Mouse (Mus musculus): ENCODE data around the gene Bhlhe41. TPM values are rescaled to one million over a fixed set of nuclear protein-coding genes. Genes with fewer than 3 reads are reported as not detected.

The Bhlhe41 gene
- polyA plus RNA-seq (2016; fragmentation: Nextera tagmentation; extraction: Ambion mirVana) = 0.93 and 1.8 TPM in 2 replicates

DNA sequence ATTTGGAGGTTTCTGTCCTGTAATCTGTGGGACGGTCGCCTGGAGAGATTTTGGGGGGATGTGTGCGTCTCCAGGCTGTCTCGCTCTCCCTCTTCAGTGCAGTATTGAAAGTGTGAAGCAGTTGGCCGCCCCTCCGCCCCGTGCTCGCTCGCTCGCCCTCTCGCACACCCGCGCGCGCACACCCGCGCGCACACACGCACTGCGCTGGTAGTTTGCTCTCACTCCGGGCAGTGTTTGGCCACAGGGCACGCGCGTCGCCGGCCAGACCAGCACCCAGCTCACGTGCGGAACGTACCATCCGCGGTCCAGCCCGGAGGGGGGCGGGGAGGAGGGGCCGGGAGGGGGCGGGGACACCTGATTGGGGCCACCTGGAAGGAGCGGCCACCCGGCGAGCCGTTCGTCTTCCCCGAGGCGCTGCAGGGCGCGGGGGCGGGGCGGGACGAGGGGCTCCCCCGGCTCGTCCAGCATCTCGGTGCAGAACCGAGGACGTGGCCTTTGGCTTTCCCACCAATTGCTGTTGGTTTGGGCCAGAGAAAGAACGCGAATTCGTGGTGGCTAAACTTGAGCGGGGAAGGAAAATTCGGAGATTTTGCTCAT, at the start of gene Bhlhe41:
Gene Bhlhe41, minus strand, starts transcription at position 270 of the 597 bp plus-strand sequence.
- Histone ChIP-seq H3K36me3 (replicated peaks) (no peaks in the 10 kb centered on the region), H3K27ac (replicated peaks) (peak within 1 kb of the TSS; percentile 76), H3K9me3 (no peaks in the 10 kb centered on the region), H3K27me3 (replicated peaks; ENCODE audit: low read depth, poor library complexity, severe bottlenecking) (peaks cover 91% of the 10 kb centered on the region), H3K4me1 (peaks cover 52% of the 10 kb centered on the region), H3K4me3 (peak within 1 kb of the TSS; percentile 74)
- DNase-seq (ENCODE audit: low spot score) = peak; percentile 88
- WGBS = under 1% methylated on average over 56 of the region's 57 CpGs

- no peak for DNase-seq (ENCODE audit: low spot score)
- Histone ChIP-seq H3K36me3 (replicated peaks) (no peaks in the 10 kb centered on the region), H3K9me3 (no peaks in the 10 kb centered on the region), H3K27ac (replicated peaks) (no peak overlapping the region), H3K27me3 (replicated peaks; ENCODE audit: low read depth, poor library complexity, severe bottlenecking) (no peaks in the 10 kb centered on the region), H3K4me3 (no peak overlapping the region), H3K4me1 (peaks cover 18% of the 10 kb centered on the region)
Observed at GRCm38 (mm10) chr6:145912232-145912631, 46.9 kb upstream of the Bhlhe41 start.

GRCm38 (mm10) chr6:145910469-145911426, 45.4 kb upstream of the Bhlhe41 start:
- Histone ChIP-seq H3K9me3 (no peaks in the 10 kb centered on the region), H3K4me3 (no peak overlapping the region), H3K27me3 (replicated peaks; ENCODE audit: low read depth, poor library complexity, severe bottlenecking) (no peaks in the 10 kb centered on the region), H3K27ac (replicated peaks) (no peak overlapping the region), H3K36me3 (replicated peaks) (no peaks in the 10 kb centered on the region), H3K4me1 (peaks cover 22% of the 10 kb centered on the region)
- WGBS = 78% methylated on average over 3 of the region's 3 CpGs
- DNase-seq (ENCODE audit: low spot score) = no peak

- no peaks in the 10 kb centered on the region for H3K36me3 ChIP-seq (replicated peaks)
- H3K4me1 ChIP-seq = peaks cover 16% of the 10 kb centered on the region
- DNase-seq (ENCODE audit: low spot score) = no peak
- H3K9me3 ChIP-seq = no peaks in the 10 kb centered on the region
- no peak overlapping the region for H3K4me3 ChIP-seq
- WGBS = 80% methylated on average over 4 of the region's 4 CpGs
- no peaks in the 10 kb centered on the region for H3K27me3 ChIP-seq (replicated peaks; ENCODE audit: low read depth, poor library complexity, severe bottlenecking)
- H3K27ac ChIP-seq (replicated peaks) = no peak overlapping the region
Observed at GRCm38 (mm10) chr6:145909943-145910342, 44.6 kb upstream of the Bhlhe41 start.

DNA sequence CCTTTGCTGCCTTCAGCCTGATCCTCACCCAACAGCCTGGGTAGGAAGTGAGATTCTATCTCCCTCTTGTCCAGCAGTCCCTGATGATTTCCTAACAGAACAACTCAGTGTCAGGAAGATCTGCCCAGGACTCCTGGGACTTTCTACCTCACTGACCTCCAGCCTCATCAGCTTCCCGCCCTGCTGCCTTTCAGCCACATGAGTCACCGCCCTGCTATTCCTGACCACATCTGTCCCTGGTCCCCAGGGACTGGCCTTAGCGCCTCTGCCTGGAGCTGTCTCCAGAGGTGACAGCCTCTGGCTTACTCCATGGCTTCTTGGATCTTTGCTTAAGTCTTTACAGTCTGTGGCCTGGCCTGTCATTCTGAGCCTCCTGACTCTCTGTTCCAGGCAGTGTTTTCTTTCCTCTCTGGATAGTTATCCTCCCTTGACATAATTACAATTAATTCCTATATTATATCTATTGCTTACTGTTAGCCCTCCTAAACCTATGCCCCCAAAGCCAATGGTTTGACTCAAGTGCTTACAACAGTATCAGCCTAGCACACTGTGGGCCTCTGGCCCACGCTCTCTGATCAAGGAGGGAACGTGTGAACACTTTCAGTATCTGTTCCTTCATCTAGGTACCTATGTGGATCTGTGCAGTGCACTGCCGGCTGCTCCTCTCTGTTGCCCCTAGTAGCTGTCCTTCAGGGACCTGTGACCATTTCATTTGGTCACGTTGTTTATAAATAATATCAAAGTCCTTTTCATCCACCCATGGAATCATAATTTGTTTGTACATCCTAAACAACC, 40.9 kb upstream of the Bhlhe41 start:
- H3K4me1 ChIP-seq = peaks cover 8% of the 10 kb centered on the region
- no peaks in the 10 kb centered on the region for H3K36me3 ChIP-seq (replicated peaks)
- H3K27me3 ChIP-seq (replicated peaks; ENCODE audit: low read depth, poor library complexity, severe bottlenecking) = no peaks in the 10 kb centered on the region
- no peak overlapping the region for H3K27ac ChIP-seq (replicated peaks)
- H3K4me3 ChIP-seq = no peak overlapping the region
- no peak for DNase-seq (ENCODE audit: low spot score)
- 72% methylated on average over 7 of the region's 7 CpGs for WGBS
- H3K9me3 ChIP-seq = no peaks in the 10 kb centered on the region

DNA sequence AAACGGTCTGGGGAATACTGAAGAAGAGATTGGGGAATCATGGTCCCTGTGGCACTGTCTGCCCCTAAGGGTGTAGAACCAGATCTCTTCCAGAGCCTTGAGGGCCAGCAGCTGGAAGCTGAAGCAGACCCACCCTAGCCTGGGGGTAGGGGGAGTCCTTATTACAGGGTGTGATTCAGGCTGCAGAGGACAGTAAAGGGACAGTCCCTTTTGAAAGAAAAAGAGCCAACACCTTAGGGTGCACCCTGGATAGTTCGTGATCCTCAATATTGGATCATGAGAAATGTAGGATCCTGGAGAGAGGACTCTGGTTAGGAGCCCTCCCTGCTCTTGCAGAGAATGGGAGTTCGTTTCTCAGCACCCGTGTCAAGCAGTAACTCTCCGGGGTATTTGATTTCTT, 39.3 kb upstream of the Bhlhe41 start:
- H3K4me1 ChIP-seq = peaks cover 4% of the 10 kb centered on the region
- DNase-seq (ENCODE audit: low spot score) = no peak
- 86% methylated on average over 5 of the region's 5 CpGs for WGBS

DNA sequence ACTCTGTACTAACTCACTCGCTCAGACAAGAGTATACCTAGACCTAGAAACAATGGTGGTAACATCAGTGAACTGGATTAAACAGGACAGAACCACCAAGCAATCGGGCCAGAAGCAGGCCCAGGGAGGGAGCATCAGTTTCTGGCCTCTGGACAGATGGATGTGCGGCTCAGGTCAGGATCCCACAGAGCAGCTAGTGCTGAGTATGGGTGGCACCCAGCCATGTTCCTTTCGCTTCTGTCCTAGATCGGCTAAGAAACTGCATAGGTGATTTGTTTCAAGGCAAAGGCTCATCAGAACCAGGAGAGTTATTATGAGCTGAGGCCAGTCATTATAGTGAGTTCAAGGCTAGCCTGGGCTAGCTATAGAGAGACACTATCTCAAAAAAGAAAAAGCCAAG, 38.8 kb upstream of the Bhlhe41 start:
- Histone ChIP-seq H3K4me1 (peaks cover 4% of the 10 kb centered on the region), H3K27ac (replicated peaks) (no peak overlapping the region), H3K4me3 (no peak overlapping the region), H3K27me3 (replicated peaks; ENCODE audit: low read depth, poor library complexity, severe bottlenecking) (no peaks in the 10 kb centered on the region), H3K36me3 (replicated peaks) (no peaks in the 10 kb centered on the region), H3K9me3 (no peaks in the 10 kb centered on the region)
- DNase-seq (ENCODE audit: low spot score) = no peak
- WGBS = 93% methylated on average over 5 of the region's 5 CpGs

More for the DNA sequence above, 39.3 kb upstream of the Bhlhe41 start:
- H3K36me3 ChIP-seq (replicated peaks) = no peaks in the 10 kb centered on the region
- H3K27me3 ChIP-seq (replicated peaks; ENCODE audit: low read depth, poor library complexity, severe bottlenecking) = no peaks in the 10 kb centered on the region
- no peaks in the 10 kb centered on the region for H3K9me3 ChIP-seq
- no peak overlapping the region for H3K27ac ChIP-seq (replicated peaks)
- H3K4me3 ChIP-seq = no peak overlapping the region

- H3K27me3 ChIP-seq (replicated peaks; ENCODE audit: low read depth, poor library complexity, severe bottlenecking) = no peaks in the 10 kb centered on the region
- H3K36me3 ChIP-seq (replicated peaks) = no peaks in the 10 kb centered on the region
- DNase-seq (ENCODE audit: low spot score) = no peak
- WGBS = 78% methylated on average over 8 of the region's 8 CpGs
- H3K27ac ChIP-seq (replicated peaks) = no peak overlapping the region
- H3K9me3 ChIP-seq = no peaks in the 10 kb centered on the region
- H3K4me1 ChIP-seq = peaks cover 7% of the 10 kb centered on the region; the same call in 1 of the 2 replicates
- H3K4me3 ChIP-seq = no peak overlapping the region
Observed at GRCm38 (mm10) chr6:145894669-145895342, 29.4 kb upstream of the Bhlhe41 start.

GRCm38 (mm10) chr6:145893366-145894021, 28.1 kb upstream of the Bhlhe41 start:
- Histone ChIP-seq H3K4me1 (peaks cover 7% of the 10 kb centered on the region; the same call in 1 of the 2 replicates), H3K27me3 (replicated peaks; ENCODE audit: low read depth, poor library complexity, severe bottlenecking) (no peaks in the 10 kb centered on the region), H3K4me3 (no peak overlapping the region), H3K36me3 (replicated peaks) (no peaks in the 10 kb centered on the region), H3K27ac (replicated peaks) (no peak overlapping the region), H3K9me3 (no peaks in the 10 kb centered on the region)
- no peak for DNase-seq (ENCODE audit: low spot score)
- WGBS = 85% methylated on average over 13 of the region's 13 CpGs

DNA sequence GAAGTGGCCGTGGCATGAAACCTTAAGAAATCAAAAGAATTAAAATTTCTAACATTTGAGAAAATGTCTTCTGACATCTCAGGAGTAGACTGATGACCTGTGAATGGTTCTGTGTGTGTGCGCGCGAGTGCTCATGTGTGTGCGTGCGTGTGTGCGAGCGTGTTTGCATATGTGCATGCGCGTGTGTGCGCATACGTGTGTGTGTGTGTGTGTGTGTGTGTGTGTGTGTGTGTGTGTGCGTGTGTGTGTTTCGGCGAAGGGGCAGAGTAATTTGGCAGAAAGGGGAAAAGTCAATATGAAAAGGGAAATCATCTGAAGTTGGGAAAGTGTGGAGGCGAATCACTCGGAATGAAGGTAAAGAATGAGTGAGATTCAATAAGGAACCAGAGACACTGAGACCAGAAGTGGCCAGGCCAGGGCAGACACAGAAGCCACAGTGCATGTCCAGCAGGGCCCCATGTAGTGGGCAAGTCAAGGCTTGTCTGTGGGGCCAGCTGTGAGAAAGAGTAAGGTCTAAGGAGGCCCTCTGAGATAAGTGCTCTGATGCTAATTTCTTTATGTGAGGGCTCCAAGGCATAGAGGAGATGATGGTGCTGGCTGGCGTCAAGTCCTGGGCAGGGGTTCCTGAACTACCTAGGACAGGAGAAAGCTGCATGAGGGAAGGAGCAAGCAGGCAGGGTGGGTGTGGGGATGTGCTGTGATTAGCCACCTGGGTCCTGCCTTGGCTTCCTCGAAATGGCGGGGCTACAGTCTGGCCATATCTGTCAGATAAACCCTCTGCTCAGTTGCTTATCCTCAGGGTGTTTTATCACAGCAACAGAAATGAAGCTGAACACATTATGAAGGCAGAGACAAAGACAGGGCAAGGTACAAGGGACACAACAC, 27.3 kb upstream of the Bhlhe41 start:
- no peak for DNase-seq (ENCODE audit: low spot score)
- 91% methylated on average over 20 of the region's 20 CpGs for WGBS

GRCm38 (mm10) chr6:145891951-145892350, 26.6 kb upstream of the Bhlhe41 start:
- Histone ChIP-seq H3K27me3 (replicated peaks; ENCODE audit: low read depth, poor library complexity, severe bottlenecking) (no peaks in the 10 kb centered on the region), H3K4me1 (peaks cover 7% of the 10 kb centered on the region; the same call in 1 of the 2 replicates), H3K27ac (replicated peaks) (no peak overlapping the region), H3K9me3 (no peaks in the 10 kb centered on the region), H3K4me3 (no peak overlapping the region), H3K36me3 (replicated peaks) (no peaks in the 10 kb centered on the region)
- WGBS = 87% methylated on average over 11 of the region's 11 CpGs
- no peak for DNase-seq (ENCODE audit: low spot score)

More for the DNA sequence above, 27.3 kb upstream of the Bhlhe41 start:
- Histone ChIP-seq H3K36me3 (replicated peaks) (no peaks in the 10 kb centered on the region), H3K27me3 (replicated peaks; ENCODE audit: low read depth, poor library complexity, severe bottlenecking) (no peaks in the 10 kb centered on the region), H3K27ac (replicated peaks) (no peak overlapping the region), H3K4me3 (no peak overlapping the region), H3K9me3 (no peaks in the 10 kb centered on the region), H3K4me1 (peaks cover 7% of the 10 kb centered on the region; the same call in 1 of the 2 replicates)
